Mouse (Mus musculus): ENCODE results near the gene Cep83.

GRCm38 (mm10) chr10:94825951-94826350, 137.5 kb downstream of the Cep83 start:
- TF ChIP-seq POLR2A (IDR thresholded peaks at IDR 0.05; ENCODE audit: low read depth, low read length) (no peak), CTCF (IDR thresholded peaks at IDR 0.05; ENCODE audit: borderline replicate concordance, insufficient read depth, low read length) (no peak)
